Mouse (Mus musculus): ENCODE measurements around the gene Nim1k.
"Not testable (repeated sequence)": the region's sequence is repeated elsewhere in the genome, so short reads cannot be mapped to it uniquely, and the experiment has no call there.

Gene Nim1k

GRCm38 (mm10) chr13:119741390-119742237 is 14.1 kb downstream of the Nim1k start:
- in situ Hi-C loops (cut with MboI; ENCODE audit: low pct_unique_long_range_greater_than_20kb in 1 of 2, low sequenced_read_pairs in 2 of 2, unreplicated experiment in 1 of 2): no loop called here

GRCm38 (mm10) chr13:119731448-119731847 is 24.2 kb downstream of the Nim1k start:
- in situ Hi-C loops (cut with MboI; ENCODE audit: low pct_unique_long_range_greater_than_20kb in 1 of 2, low sequenced_read_pairs in 2 of 2, unreplicated experiment in 1 of 2): no loop called here

GRCm38 (mm10) chr13:119729406-119729805 is 26.3 kb downstream of the Nim1k start:
- in situ Hi-C loops (cut with MboI; ENCODE audit: low pct_unique_long_range_greater_than_20kb in 1 of 2, low sequenced_read_pairs in 2 of 2, unreplicated experiment in 1 of 2): no loop called here

GRCm38 (mm10) chr13:119727608-119728387 is 27.9 kb downstream of the Nim1k start:
- in situ Hi-C loops (cut with MboI; ENCODE audit: low pct_unique_long_range_greater_than_20kb in 1 of 2, low sequenced_read_pairs in 2 of 2, unreplicated experiment in 1 of 2): no loop called here

GRCm38 (mm10) chr13:119724541-119724940 is 31.1 kb downstream of the Nim1k start:
- in situ Hi-C loops (cut with MboI; ENCODE audit: low pct_unique_long_range_greater_than_20kb in 1 of 2, low sequenced_read_pairs in 2 of 2, unreplicated experiment in 1 of 2): no loop called here

GRCm38 (mm10) chr13:119723368-119723767 is 32.3 kb downstream of the Nim1k start:
- in situ Hi-C loops (cut with MboI; ENCODE audit: low pct_unique_long_range_greater_than_20kb in 1 of 2, low sequenced_read_pairs in 2 of 2, unreplicated experiment in 1 of 2): no loop called here

GRCm38 (mm10) chr13:119722447-119722846 is 33.2 kb downstream of the Nim1k start:
- in situ Hi-C loops (cut with MboI; ENCODE audit: low pct_unique_long_range_greater_than_20kb in 1 of 2, low sequenced_read_pairs in 2 of 2, unreplicated experiment in 1 of 2): no loop called here

- in situ Hi-C loops (cut with MboI; ENCODE audit: low pct_unique_long_range_greater_than_20kb in 1 of 2, low sequenced_read_pairs in 2 of 2, unreplicated experiment in 1 of 2): no loop called here
Observed at GRCm38 (mm10) chr13:119716105-119716504, 39.6 kb downstream of the Nim1k start.

- in situ Hi-C loops (cut with MboI; ENCODE audit: low pct_unique_long_range_greater_than_20kb in 1 of 2, low sequenced_read_pairs in 2 of 2, unreplicated experiment in 1 of 2): no loop called here
Observed at GRCm38 (mm10) chr13:119713821-119714220, 41.9 kb downstream of the Nim1k start.

- in situ Hi-C loops (cut with MboI; ENCODE audit: low pct_unique_long_range_greater_than_20kb in 1 of 2, low sequenced_read_pairs in 2 of 2, unreplicated experiment in 1 of 2): no loop called here
Observed at GRCm38 (mm10) chr13:119713107-119713787, 42.4 kb downstream of the Nim1k start.

GRCm38 (mm10) chr13:119712463-119712862 is 43.2 kb downstream of the Nim1k start:
- in situ Hi-C loops (cut with MboI; ENCODE audit: low pct_unique_long_range_greater_than_20kb in 1 of 2, low sequenced_read_pairs in 2 of 2, unreplicated experiment in 1 of 2): no loop called here

- in situ Hi-C loops (cut with MboI; ENCODE audit: low pct_unique_long_range_greater_than_20kb in 1 of 2, low sequenced_read_pairs in 2 of 2, unreplicated experiment in 1 of 2): no loop called here
Observed at GRCm38 (mm10) chr13:119710268-119710610, 45.4 kb downstream of the Nim1k start.

- in situ Hi-C loops (cut with MboI; ENCODE audit: low pct_unique_long_range_greater_than_20kb in 1 of 2, low sequenced_read_pairs in 2 of 2, unreplicated experiment in 1 of 2): no loop called here
Observed at GRCm38 (mm10) chr13:119709388-119710267, 46.1 kb downstream of the Nim1k start.

GRCm38 (mm10) chr13:119708941-119709340 is 46.7 kb downstream of the Nim1k start:
- in situ Hi-C loops (cut with MboI; ENCODE audit: low pct_unique_long_range_greater_than_20kb in 1 of 2, low sequenced_read_pairs in 2 of 2, unreplicated experiment in 1 of 2): no loop called here

- in situ Hi-C loops (cut with MboI; ENCODE audit: low pct_unique_long_range_greater_than_20kb in 1 of 2, low sequenced_read_pairs in 2 of 2, unreplicated experiment in 1 of 2): no loop called here
Observed at GRCm38 (mm10) chr13:119707906-119708305, 47.8 kb downstream of the Nim1k start.

GRCm38 (mm10) chr13:119706953-119707352 is 48.7 kb downstream of the Nim1k start:
- in situ Hi-C loops (cut with MboI; ENCODE audit: low pct_unique_long_range_greater_than_20kb in 1 of 2, low sequenced_read_pairs in 2 of 2, unreplicated experiment in 1 of 2): no loop called here

- in situ Hi-C loops (cut with MboI; ENCODE audit: low pct_unique_long_range_greater_than_20kb in 1 of 2, low sequenced_read_pairs in 2 of 2, unreplicated experiment in 1 of 2): not testable (repeated sequence)
Observed at GRCm38 (mm10) chr13:119706278-119706880, 49.3 kb downstream of the Nim1k start.

GRCm38 (mm10) chr13:119704280-119704679 is 51.4 kb downstream of the Nim1k start:
- in situ Hi-C loops (cut with MboI; ENCODE audit: low pct_unique_long_range_greater_than_20kb in 1 of 2, low sequenced_read_pairs in 2 of 2, unreplicated experiment in 1 of 2): no loop called here

Data from mouse embryonic stem cell (cell line).